Mouse (Mus musculus) bone marrow macrophage, adult 2 months (primary cell): Measurements from ENCODE around the gene Ccdc78.

Experiments
- CTCF ChIP-seq: IDR thresholded peaks from 2 replicates; pipeline ENCODE4 v1.5.1; 2012; ENCODE audit warnings: low read depth, mild to moderate bottlenecking, low read length, moderate library complexity
- POLR2A ChIP-seq: IDR thresholded peaks from 2 replicates; pipeline ENCODE4 v1.6.1; 2012; ENCODE audit warnings: mild to moderate bottlenecking, low read depth, low read length, borderline replicate concordance

DNA sequence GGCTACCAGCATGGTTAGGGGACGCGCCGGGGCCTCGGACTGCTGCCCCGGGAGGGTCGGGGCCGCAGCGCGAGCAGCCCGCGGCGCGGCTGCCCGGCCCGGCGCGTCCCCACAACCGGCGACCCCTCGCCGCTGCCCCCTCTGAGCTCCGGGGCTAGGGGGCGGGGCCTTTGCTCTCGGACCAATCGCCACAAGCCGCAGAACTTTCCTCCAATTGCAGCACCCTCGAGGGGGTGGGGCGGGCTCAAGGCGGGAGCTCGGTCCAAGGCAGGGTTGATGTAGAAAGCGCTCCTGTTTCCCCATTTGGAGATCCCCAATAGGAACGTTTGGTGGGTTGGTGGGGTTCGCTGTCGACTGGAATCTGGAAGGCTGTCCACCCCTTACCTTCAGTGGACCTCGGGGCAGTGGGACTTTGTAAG is 10.6 kb downstream of the Ccdc78 start, which contains the start of gene Metrn:
- no peak for TF ChIP-seq CTCF
- TF ChIP-seq POLR2A = no peak
